Mouse (Mus musculus) liver, embryonic 12.5 days (tissue): ENCODE results near the gene Tldc2. TPM values are rescaled to one million over a fixed set of nuclear protein-coding genes. Genes with fewer than 3 reads are reported as not detected.

Experiments used
- ATAC-seq: fragments of 200-750 bp; cut with Nextera tagmentation; 2 replicates; pipeline ENCODE4 v1.8.0; 2017; ENCODE audit warnings: moderate number of reproducible peaks, mild to moderate bottlenecking, moderate library complexity
- H3K27ac ChIP-seq: fragments of 300-500 bp; sonication (generic); 2 replicates; pipeline ENCODE4 v1.5.1; 2016; ENCODE audit warnings: mild to moderate bottlenecking
- H3K27me3 ChIP-seq: fragments of 300-500 bp; sonication (generic); replicated peaks from 2 replicates; pipeline ENCODE4 v1.6.1; 2016; ENCODE audit warnings: mild to moderate bottlenecking, moderate library complexity
- H3K36me3 ChIP-seq: fragments of 300-500 bp; sonication (generic); 2 replicates; pipeline ENCODE4 v1.6.1; 2016; ENCODE audit warnings: mild to moderate bottlenecking, moderate library complexity
- H3K4me1 ChIP-seq: fragments of 300-500 bp; sonication (generic); 2 replicates; pipeline ENCODE4 v1.6.1; 2016
- H3K4me2 ChIP-seq: fragments of 300-500 bp; sonication (generic); 2 replicates; pipeline ENCODE4 v1.6.1; 2016; ENCODE audit warnings: mild to moderate bottlenecking, moderate library complexity
- H3K4me3 ChIP-seq: fragments of 300-500 bp; sonication (generic); 2 replicates; pipeline ENCODE4 v1.5.1; 2016; ENCODE audit warnings: mild to moderate bottlenecking, moderate library complexity
- H3K9ac ChIP-seq: fragments of 300-500 bp; sonication (generic); 2 replicates; pipeline ENCODE4 v1.6.1; 2016; ENCODE audit warnings: mild to moderate bottlenecking, moderate library complexity
- H3K9me3 ChIP-seq: fragments of 300-500 bp; sonication (generic); replicated peaks from 2 replicates; pipeline ENCODE4 v1.6.1; 2016; ENCODE audit warnings: mild to moderate bottlenecking, moderate library complexity
- whole genome bisulfite sequencing: fragments of 180-500 bp; shearing (Covaris S2); methylation state at CpG from one replicate; pipeline ENCODE4 v1.1.7; 2016; ENCODE audit not compliant: insufficient replicate concordance; 5-methylcytosine and 5-hydroxymethylcytosine counted together
- polyA plus RNA-seq: library from polyadenylated mRNA; unstranded; fragments of >200 nt; fragmentation: Nextera tagmentation; extraction: Ambion mirVana; gene quantifications from 2 replicates; pipeline ENCODE4 v1.2.1, GENCODE M21; 2016

The Tldc2 gene
- polyA plus RNA-seq, 1 experiment from 2014 or later = 0.29 TPM

DNA sequence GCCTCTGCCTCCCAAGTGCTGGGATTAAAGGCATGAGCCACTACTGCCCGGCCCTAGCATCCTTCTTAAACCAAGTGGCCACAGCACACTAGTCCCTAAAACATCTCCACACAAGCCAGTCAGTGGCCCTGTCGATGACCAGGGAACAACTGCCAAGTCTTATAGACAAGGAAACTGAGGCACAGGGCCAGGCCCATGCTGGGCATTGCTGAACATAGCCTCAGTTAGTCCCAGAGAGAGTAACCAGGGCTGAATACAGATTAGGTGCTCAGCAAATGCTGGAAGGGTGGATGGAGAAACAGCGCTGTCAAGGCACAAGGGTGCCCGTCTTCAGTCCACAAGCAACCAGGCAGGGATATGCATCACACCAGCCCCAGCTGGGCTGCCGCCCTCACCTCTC is 33.7 kb upstream of the Tldc2 start:
- H3K4me2 ChIP-seq = no peak overlapping the region
- no peaks in the 10 kb centered on the region for H3K27me3 ChIP-seq
- 0 out of 2 replicates have a peak, but pooled peaks cover under 1% of the 10 kb centered on the region for H3K4me1 ChIP-seq
- no peak overlapping the region for H3K4me3 ChIP-seq
- peaks cover 33% of the 10 kb centered on the region for H3K36me3 ChIP-seq
- 82% methylated on average over 5 of the region's 5 CpGs for whole genome bisulfite sequencing
- no peak for ATAC-seq
- H3K9me3 ChIP-seq = no peaks in the 10 kb centered on the region
- no peak overlapping the region for H3K27ac ChIP-seq
- no peak overlapping the region for H3K9ac ChIP-seq

- no peak for ATAC-seq
- H3K36me3 ChIP-seq = peaks cover 29% of the 10 kb centered on the region
- H3K4me2 ChIP-seq = no peak overlapping the region
- H3K27me3 ChIP-seq = no peaks in the 10 kb centered on the region
- H3K9ac ChIP-seq = no peak overlapping the region
- peaks cover 7% of the 10 kb centered on the region for H3K4me1 ChIP-seq
- H3K4me3 ChIP-seq = no peak overlapping the region
- no peaks in the 10 kb centered on the region for H3K9me3 ChIP-seq
- no peak overlapping the region for H3K27ac ChIP-seq
- WGBS = 49% methylated on average over 4 of the region's 4 CpGs
Measured at GRCm38 (mm10) chr2:157053787-157054186, 33.1 kb upstream of the Tldc2 start.

GRCm38 (mm10) chr2:157054297-157054696 is 32.6 kb upstream of the Tldc2 start:
- 73% methylated on average over 8 of the region's 8 CpGs for WGBS
- Histone ChIP-seq H3K27me3 (no peaks in the 10 kb centered on the region), H3K4me3 (no peak overlapping the region), H3K27ac (no peak overlapping the region), H3K9me3 (no peaks in the 10 kb centered on the region), H3K4me2 (no peak overlapping the region), H3K4me1 (peaks cover 12% of the 10 kb centered on the region), H3K36me3 (peaks cover 28% of the 10 kb centered on the region), H3K9ac (no peak overlapping the region)
- ATAC-seq = no peak

- Histone ChIP-seq H3K4me1 (peaks cover 14% of the 10 kb centered on the region), H3K9ac (no peak overlapping the region), H3K27ac (no peak overlapping the region), H3K9me3 (no peaks in the 10 kb centered on the region), H3K4me2 (no peak overlapping the region), H3K4me3 (no peak overlapping the region), H3K27me3 (no peaks in the 10 kb centered on the region), H3K36me3 (peaks cover 29% of the 10 kb centered on the region)
- WGBS = 58% methylated on average over 5 of the region's 5 CpGs
- ATAC-seq = no peak
Measured at GRCm38 (mm10) chr2:157054816-157055215, 32.0 kb upstream of the Tldc2 start.

GRCm38 (mm10) chr2:157055721-157056120 is 31.1 kb upstream of the Tldc2 start:
- ATAC-seq = no peak
- Histone ChIP-seq H3K9me3 (no peaks in the 10 kb centered on the region), H3K27ac (no peak overlapping the region), H3K4me1 (peaks cover 14% of the 10 kb centered on the region), H3K9ac (no peak overlapping the region), H3K36me3 (peaks cover 34% of the 10 kb centered on the region), H3K4me2 (no peak overlapping the region), H3K27me3 (no peaks in the 10 kb centered on the region), H3K4me3 (no peak overlapping the region)
- 68% methylated on average over 6 of the region's 6 CpGs for WGBS

DNA sequence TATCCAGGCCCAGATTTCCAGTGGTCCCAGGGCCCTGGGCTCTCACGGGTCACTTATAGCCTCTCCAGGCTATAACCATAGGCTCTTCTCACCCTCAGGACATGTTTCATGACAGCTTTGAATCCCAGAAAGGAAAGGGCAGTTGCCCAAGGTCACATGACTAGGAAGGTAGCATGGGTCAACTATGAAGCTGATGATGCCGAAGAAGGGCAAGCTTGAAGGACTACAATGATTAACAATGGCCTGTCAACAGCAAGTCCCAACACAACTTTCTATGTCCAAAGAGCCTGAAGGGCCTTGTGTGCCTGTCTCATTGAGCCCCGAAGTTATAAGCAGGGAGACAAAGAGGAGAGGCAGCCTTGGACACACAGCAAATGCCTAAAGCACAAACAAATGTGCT is 29.7 kb upstream of the Tldc2 start:
- no peak overlapping the region for H3K27ac ChIP-seq
- 69% methylated on average over 3 of the region's 3 CpGs for WGBS

GRCm38 (mm10) chr2:157057758-157058157 is 29.1 kb upstream of the Tldc2 start:
- Histone ChIP-seq H3K27ac (no peak overlapping the region), H3K9me3 (no peaks in the 10 kb centered on the region), H3K4me3 (no peak overlapping the region), H3K9ac (no peak overlapping the region), H3K4me2 (no peak overlapping the region), H3K27me3 (no peaks in the 10 kb centered on the region), H3K4me1 (peaks cover 14% of the 10 kb centered on the region), H3K36me3 (peaks cover 23% of the 10 kb centered on the region)
- 82% methylated on average over 4 of the region's 4 CpGs for WGBS
- no peak for ATAC-seq

More for the DNA sequence above, 29.7 kb upstream of the Tldc2 start:
- Histone ChIP-seq H3K4me2 (no peak overlapping the region), H3K9me3 (no peaks in the 10 kb centered on the region), H3K4me3 (no peak overlapping the region), H3K27me3 (no peaks in the 10 kb centered on the region), H3K9ac (no peak overlapping the region), H3K36me3 (peaks cover 26% of the 10 kb centered on the region), H3K4me1 (peaks cover 14% of the 10 kb centered on the region)
- ATAC-seq = no peak

- Histone ChIP-seq H3K9ac (no peak overlapping the region), H3K4me1 (peaks cover 21% of the 10 kb centered on the region), H3K27ac (no peak overlapping the region), H3K36me3 (peaks cover 18% of the 10 kb centered on the region), H3K27me3 (no peaks in the 10 kb centered on the region), H3K9me3 (no peaks in the 10 kb centered on the region), H3K4me2 (peak overlapping the region; percentile 24; the same call in 1 of the 2 replicates), H3K4me3 (no peak overlapping the region)
- ATAC-seq = peak; percentile 41
- WGBS = 51% methylated on average over 17 of the region's 18 CpGs
Measured at GRCm38 (mm10) chr2:157058342-157058998, 28.4 kb upstream of the Tldc2 start.

GRCm38 (mm10) chr2:157059166-157059565 is 27.7 kb upstream of the Tldc2 start:
- Histone ChIP-seq H3K27ac (no peak overlapping the region), H3K36me3 (peaks cover 14% of the 10 kb centered on the region), H3K9ac (no peak overlapping the region), H3K27me3 (no peaks in the 10 kb centered on the region), H3K4me1 (peaks cover 27% of the 10 kb centered on the region), H3K4me3 (no peak overlapping the region), H3K9me3 (no peaks in the 10 kb centered on the region), H3K4me2 (0 out of 2 replicates have a peak overlapping the region, but pooled peaks have one; percentile 24)
- no peak for ATAC-seq
- 65% methylated on average over 8 of the region's 8 CpGs for WGBS

GRCm38 (mm10) chr2:157060037-157060436 is 26.8 kb upstream of the Tldc2 start:
- ATAC-seq = no peak
- 80% methylated on average over 14 of the region's 14 CpGs for WGBS

GRCm38 (mm10) chr2:157060557-157061305 is 26.1 kb upstream of the Tldc2 start:
- Histone ChIP-seq H3K4me3 (no peak overlapping the region), H3K4me2 (no peak overlapping the region), H3K4me1 (peaks cover 39% of the 10 kb centered on the region), H3K36me3 (peaks cover 10% of the 10 kb centered on the region), H3K9ac (no peak overlapping the region), H3K27ac (no peak overlapping the region), H3K27me3 (no peaks in the 10 kb centered on the region), H3K9me3 (no peaks in the 10 kb centered on the region)
- no peak for ATAC-seq
- 76% methylated on average over 11 of the region's 11 CpGs for WGBS

More at GRCm38 (mm10) chr2:157060037-157060436, 26.8 kb upstream of the Tldc2 start:
- peaks cover 35% of the 10 kb centered on the region for H3K4me1 ChIP-seq
- H3K36me3 ChIP-seq = peaks cover 10% of the 10 kb centered on the region
- no peak overlapping the region for H3K4me3 ChIP-seq
- no peaks in the 10 kb centered on the region for H3K9me3 ChIP-seq
- no peak overlapping the region for H3K27ac ChIP-seq
- no peak overlapping the region for H3K9ac ChIP-seq
- H3K4me2 ChIP-seq = no peak overlapping the region
- H3K27me3 ChIP-seq = no peaks in the 10 kb centered on the region

DNA sequence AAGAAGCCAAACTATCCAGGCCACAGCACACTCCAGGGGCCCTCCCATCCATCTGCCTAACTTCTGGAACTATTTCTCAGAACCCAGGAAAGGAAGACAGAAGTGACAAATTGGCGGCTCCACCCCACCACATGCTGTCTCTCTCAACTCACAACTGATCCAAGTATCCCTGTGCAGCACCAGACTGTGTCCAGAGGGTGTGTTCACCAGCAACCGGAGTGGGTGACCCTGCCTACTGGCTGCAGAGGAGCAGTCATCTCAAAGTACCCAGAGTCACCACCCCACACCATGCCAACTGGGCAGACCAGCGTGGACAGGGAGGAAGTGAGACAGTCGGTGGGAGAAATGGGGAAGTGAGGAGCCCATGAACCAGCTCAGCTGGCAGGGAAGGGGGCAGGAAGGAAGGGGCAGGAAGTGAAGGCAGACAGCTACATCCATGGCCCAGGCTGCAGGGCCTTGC is 23.6 kb upstream of the Tldc2 start:
- no peak overlapping the region for H3K27ac ChIP-seq
- H3K4me2 ChIP-seq = no peak overlapping the region
- no peak overlapping the region for H3K9ac ChIP-seq
- H3K36me3 ChIP-seq = peaks cover 6% of the 10 kb centered on the region; the same call in 1 of the 2 replicates
- no peaks in the 10 kb centered on the region for H3K27me3 ChIP-seq
- no peaks in the 10 kb centered on the region for H3K9me3 ChIP-seq
- peaks cover 42% of the 10 kb centered on the region for H3K4me1 ChIP-seq
- H3K4me3 ChIP-seq = no peak overlapping the region
- no peak for ATAC-seq
- 29% methylated on average over 4 of the region's 4 CpGs for WGBS
